25 mouse cellular contexts compared by ENCODE assay signal in the genomic region with DNA sequence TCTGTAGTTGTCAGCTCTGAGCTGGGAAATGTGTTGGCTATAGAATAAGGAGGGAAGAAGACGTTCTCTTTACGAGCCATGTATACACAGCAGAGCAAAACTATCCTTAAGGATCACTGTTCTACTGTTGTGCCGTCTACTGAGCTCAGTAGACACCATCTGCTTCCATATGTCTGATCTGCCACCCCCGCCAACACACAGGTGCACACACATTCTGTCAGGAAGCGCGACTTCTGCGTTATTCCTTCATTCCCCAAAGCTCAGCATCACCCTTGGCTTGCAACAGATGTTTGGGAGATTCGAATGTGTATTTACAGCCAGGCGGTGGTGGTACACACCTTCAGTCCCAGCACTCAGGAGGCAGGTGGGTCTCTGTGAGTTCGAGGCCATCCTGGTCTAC. TPM values are rescaled to one million over a fixed set of nuclear protein-coding genes. Genes with fewer than 3 reads are reported as not detected.
"Had no signal": no experiment of that assay in that cellular context is flagged by ENCODE, and none has a peak within 500 bp of the region (broad histone marks: within the 10 kb centered on the region; RNA-seq: fewer than 3 reads in every experiment).

No protein-coding gene starts in this region.

- H3K9me3 ChIP-seq: limb, embryonic 12.5 days; limb, embryonic 15.5 days; midbrain, embryonic 12.5 days; midbrain, embryonic 15.5 days; neural tube, embryonic 12.5 days; neural tube, embryonic 15.5 days had no signal

- DNase-seq: kidney, adult 18-20 months; kidney, adult 9 months; kidney, postnatal 14 days; kidney, postnatal 4 days; layer of hippocampus, postnatal 36 days; left cerebral cortex, postnatal 4 days; liver, postnatal 0 days; lung, embryonic 14.5 days; thymus, adult 2 months; thymus, postnatal 14 days had no signal

- H3K27me3 ChIP-seq: limb, embryonic 12.5 days; limb, embryonic 15.5 days; midbrain, embryonic 12.5 days; midbrain, embryonic 15.5 days; neural tube, embryonic 12.5 days; neural tube, embryonic 15.5 days had no signal

- H3K36me3 ChIP-seq: limb, embryonic 12.5 days; limb, embryonic 15.5 days; midbrain, embryonic 12.5 days; midbrain, embryonic 15.5 days; neural tube, embryonic 12.5 days; neural tube, embryonic 15.5 days had no signal

- H3K27ac ChIP-seq: left cerebral cortex, adult 2 months; limb, embryonic 12.5 days; limb, embryonic 15.5 days; liver, embryonic 14.5 days; macrophage; midbrain, embryonic 12.5 days; midbrain, embryonic 15.5 days; neural tube, embryonic 12.5 days; neural tube, embryonic 15.5 days; stomach, postnatal 0 days had no signal

- H3K4me3 ChIP-seq: left cerebral cortex, adult 2 months; limb, embryonic 12.5 days; limb, embryonic 15.5 days; midbrain, embryonic 12.5 days; midbrain, embryonic 15.5 days; neural tube, embryonic 12.5 days; neural tube, embryonic 15.5 days had no signal

- H3K4me1 ChIP-seq: limb, embryonic 12.5 days; limb, embryonic 15.5 days; midbrain, embryonic 12.5 days; midbrain, embryonic 15.5 days; neural tube, embryonic 12.5 days; neural tube, embryonic 15.5 days had no signal

RNA-seq across cellular contexts. Expression of a gene that starts 21.3 kb away (rescaled TPM):
- polyA plus RNA-seq: macrophage had no signal

RNA-seq across cellular contexts. Expression of a gene that starts 55.4 kb away (rescaled TPM):
- total RNA-seq: megakaryocyte, adult 5-6 weeks had no signal
- polyA plus RNA-seq: kidney, embryonic 16.5 days; limb, embryonic 12.5 days; limb, embryonic 15.5 days; liver, embryonic 11.5 days; liver, embryonic 14.5 days; liver, postnatal 0 days; lung, embryonic 14.5 days; lung, postnatal 0 days; macrophage; stomach, embryonic 14.5 days; stomach, postnatal 0 days had no signal
